Mouse (Mus musculus) layer of hippocampus, postnatal 36 days (tissue): ENCODE measurements around the gene Iqsec3. TPM values are rescaled to one million over a fixed set of nuclear protein-coding genes. Genes with fewer than 3 reads are reported as not detected.

ENCODE experiments used
- DNase-seq, 2 experiments: peaks; one replicate each; pipeline ENCODE4 v3.0.0; 2022
- total RNA-seq, 2 experiments: library from RNA; stranded (reverse); gene quantifications; 2 replicates each; pipeline ENCODE4 v1.2.3; 2021

Gene Iqsec3
- 100 to 1,000 TPM; 120 to 131 TPM for total RNA-seq

GRCm38 (mm10) chr6:121473093-121473821 lies at the start of gene Iqsec3:
Gene Iqsec3 (minus strand): TSS chr6:121473678.
- DNase-seq = peak; percentile 84 to 87

DNA sequence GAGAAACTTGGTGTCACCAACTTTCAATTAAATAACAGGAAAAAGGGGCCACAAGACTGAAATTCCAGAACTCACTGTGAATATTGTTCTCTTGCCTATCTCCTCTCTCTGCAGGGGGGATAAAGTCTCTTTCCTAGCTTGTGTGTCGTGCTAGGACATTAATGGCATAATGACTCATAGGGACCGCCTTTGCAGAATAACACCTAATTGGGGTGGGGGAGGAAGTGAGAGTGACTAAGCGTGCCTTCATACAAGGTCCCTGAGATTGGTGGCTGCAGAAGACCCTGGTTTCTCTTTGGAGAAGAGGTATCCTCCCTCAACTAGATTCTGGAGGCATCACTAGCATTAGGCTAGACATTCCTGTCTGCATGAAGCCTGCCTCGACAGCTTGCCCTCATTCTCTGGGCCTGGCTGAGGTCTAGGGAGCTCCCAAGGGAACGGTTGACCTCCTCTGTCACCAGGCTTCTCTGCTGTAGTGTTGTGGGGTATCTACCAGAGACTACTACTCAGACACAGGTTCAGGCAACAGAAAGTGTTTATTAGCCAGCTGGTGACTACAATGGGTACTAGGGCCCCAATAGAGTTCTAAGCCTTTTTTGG lies 48.7 kb upstream of the Iqsec3 start:
- DNase-seq = no peak

DNA sequence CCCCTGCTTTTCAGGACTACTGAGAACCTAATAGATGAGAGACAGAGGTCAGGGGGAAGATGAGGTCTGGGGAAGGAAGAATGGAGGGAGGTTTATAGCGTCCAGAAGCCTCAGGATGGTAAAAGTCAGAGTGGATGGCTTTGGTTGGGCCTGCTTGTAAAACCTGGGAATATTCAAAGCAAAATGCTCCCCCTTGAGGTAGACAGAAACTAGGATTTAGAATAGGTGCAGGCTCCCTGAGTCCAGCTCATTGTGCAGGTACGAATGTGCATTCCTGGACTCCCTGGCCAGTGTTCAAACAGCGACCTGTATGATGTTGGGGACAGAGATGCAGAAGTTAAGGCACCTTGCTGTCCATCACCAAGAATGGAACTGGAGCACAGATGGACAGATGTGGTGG lies 47.6 kb upstream of the Iqsec3 start:
- DNase-seq = no peak

DNA sequence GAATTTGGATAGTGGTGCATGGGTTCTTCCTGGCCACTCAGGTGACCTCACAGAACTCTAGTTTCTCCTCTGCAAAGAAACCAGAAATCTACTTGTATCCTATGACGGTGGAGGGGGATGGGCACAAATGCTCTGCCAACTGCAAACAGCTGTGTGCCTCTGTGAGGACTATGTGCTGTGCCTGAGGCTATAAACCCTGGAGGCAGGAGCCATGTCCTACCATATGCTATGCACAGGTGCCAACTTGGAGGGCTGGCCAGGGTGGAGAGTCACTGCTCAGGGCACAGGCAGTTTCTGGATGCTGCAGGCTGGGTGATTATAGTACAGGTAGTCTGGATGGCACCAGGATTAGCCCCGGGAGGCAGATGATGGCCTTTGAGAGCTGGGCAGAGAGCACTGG lies 46.4 kb upstream of the Iqsec3 start:
- no peak for DNase-seq

DNA sequence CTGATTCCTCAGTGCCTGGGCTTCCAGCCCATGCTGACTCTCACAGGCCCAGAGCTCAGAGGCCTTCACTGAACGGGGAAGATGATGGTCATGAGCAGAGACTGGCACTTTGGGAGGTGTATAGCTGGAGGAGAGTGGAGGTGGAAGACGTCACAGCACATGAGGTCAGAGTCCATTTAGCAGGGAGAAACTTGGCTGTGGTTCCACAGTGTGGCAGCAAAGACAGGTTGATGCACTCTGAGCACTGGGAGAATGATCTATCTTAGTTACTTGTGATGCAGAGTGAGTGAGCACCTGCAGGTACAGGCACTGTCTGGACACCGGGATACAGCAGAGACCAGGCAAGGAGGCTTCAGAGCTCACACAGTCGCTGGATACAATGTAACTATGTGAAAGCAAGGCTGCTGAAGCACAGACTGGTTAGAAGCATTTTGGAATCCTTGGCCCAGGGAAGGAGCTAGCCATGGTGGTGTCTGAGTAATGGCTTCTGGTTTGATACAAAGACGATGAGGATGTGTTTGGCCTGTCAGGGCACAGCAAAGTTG lies 45.9 kb upstream of the Iqsec3 start:
- no peak for DNase-seq

- DNase-seq = no peak
These were observed 44.2 kb upstream of the Iqsec3 start for GRCm38 (mm10) chr6:121517726-121518125.

GRCm38 (mm10) chr6:121510381-121510780 lies 36.9 kb upstream of the Iqsec3 start:
- DNase-seq = no peak

- no peak for DNase-seq
These were observed 36.4 kb upstream of the Iqsec3 start for GRCm38 (mm10) chr6:121509871-121510270.

- no peak for DNase-seq
These were observed 34.8 kb upstream of the Iqsec3 start for GRCm38 (mm10) chr6:121508266-121508665.

DNA sequence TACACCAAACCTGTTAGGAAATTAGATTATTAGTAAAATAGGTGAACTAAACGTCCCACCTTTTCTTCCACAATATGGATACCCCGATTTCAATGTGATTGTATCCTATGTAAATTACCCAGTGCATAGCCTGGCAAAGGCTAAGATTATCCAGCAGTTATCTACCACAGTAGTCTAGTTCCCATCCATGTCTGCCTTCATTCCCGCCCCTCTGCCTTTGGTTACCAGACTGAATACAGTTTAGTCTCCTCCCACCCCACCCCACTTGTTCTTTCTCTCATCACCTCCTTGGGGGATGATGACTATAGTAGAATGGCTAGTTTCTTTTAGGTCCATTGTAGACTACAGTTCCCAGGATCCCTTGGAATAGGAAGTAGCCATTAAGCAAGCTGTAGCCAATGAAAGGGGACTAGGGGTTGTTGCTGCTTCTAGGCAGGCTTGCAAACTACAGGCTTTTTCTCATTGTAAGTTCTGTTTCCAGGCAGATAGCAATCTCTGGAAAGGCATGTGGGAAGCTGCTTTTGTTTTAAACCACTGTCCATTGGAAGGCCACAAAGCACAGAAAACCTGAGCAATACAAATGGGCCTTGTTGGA lies 27.7 kb upstream of the Iqsec3 start:
- DNase-seq = no peak

DNA sequence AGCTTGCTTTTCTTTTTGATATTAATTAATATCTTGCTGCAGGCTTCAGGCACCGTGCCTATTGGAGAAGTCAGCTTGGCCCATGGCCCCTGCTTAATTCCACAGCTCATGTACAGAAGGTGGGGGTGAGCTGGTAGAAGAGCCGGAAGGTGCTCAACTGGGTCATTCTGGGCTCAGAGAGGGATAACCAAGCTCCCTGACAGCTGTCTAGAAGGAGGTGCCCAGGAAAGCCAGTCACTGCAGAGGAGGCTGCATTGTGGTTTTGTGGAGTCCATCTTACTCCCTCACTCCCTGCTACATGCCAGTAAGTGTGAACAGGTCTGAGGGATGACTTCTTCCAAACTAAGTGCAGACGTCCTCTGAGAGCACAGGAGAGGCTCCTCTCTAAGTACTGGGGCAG lies 26.4 kb upstream of the Iqsec3 start:
- DNase-seq = no peak

GRCm38 (mm10) chr6:121498819-121499535 lies 25.5 kb upstream of the Iqsec3 start:
- peak in 1 of 2 experiments; percentile 40 for DNase-seq

- DNase-seq = no peak
These were observed 22.1 kb upstream of the Iqsec3 start for GRCm38 (mm10) chr6:121495606-121496005.

DNA sequence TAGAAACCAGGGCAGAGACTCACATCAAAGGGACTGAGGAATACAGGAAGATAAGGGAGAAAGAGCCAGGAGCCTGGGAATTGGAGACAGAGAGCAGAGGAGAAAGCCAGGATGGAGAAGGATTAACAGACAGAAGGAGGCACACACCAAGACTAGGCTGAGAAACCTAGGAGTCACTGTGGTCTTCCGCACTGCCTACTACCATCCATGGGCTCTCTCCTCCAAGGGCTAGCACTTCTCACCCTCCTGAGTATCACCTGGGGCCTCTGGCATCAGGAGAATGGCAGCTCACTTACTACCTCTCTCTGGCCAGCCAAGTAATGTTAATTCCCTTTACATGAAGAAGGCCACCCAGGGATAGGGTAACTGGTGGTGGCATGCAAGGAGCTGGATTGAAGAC lies 21.5 kb upstream of the Iqsec3 start:
- no peak for DNase-seq

- DNase-seq = no peak
These were observed 20.8 kb upstream of the Iqsec3 start for GRCm38 (mm10) chr6:121494319-121494718.

- DNase-seq = no peak
These were observed 17.9 kb upstream of the Iqsec3 start for GRCm38 (mm10) chr6:121491339-121491738.

- no peak for DNase-seq
These were observed 1.2 kb downstream of the Iqsec3 start for GRCm38 (mm10) chr6:121472273-121472672.

DNA sequence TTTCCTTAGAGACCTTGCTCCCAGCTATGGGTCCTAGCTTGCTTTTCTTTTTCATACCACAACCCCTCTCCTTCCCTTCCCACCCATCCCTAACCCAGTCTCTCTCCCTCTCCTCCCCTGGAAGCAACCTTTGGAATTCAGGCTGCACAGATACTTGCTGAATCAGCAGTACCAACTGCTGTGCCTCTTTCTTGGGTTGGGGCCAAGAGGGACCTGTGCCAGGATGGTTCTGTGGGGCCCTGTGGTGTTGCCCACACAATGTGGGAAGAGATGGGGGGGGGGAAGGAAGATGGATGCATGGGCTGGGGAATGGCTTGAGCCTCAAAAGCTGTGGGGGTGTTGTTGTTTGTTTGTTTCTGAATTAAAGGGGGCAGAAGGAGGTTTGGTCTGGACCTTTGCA lies 5.2 kb downstream of the Iqsec3 start:
- no peak for DNase-seq

DNA sequence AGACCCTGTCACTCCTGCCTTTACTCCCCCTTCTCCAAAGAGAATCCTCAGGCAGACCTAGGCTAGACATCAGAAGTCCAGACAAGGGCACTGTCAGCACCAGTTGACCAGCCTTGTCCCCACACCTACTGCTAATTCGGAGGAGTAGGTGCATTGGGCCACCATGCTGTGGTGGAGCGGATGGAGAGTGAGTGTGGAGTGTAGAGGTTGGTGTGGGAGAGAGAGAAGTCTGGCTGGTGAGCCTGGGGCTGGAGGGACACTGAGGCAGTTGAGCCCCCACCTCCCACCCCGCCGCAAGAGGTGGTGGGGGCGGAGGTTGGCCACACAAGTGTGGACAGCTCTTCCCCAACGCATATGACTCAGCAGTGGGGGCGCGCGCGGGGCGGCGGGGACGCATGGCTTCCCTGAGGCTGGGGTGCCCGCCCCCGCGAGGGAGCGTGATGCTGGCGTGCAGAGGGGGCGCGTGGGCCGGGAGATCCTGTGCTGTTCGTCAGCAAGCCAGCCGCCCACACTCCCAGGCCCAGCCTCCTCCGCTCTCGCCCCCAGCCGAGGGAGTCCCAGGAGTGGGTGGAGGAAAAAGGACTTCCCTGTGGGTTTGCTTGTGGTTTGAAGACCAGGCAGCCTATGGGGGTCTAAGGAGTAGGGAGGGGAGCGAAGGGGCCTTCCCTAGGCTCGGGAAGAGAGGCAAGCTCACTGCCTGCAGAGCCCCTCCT lies 10.7 kb downstream of the Iqsec3 start:
- DNase-seq = no peak

DNA sequence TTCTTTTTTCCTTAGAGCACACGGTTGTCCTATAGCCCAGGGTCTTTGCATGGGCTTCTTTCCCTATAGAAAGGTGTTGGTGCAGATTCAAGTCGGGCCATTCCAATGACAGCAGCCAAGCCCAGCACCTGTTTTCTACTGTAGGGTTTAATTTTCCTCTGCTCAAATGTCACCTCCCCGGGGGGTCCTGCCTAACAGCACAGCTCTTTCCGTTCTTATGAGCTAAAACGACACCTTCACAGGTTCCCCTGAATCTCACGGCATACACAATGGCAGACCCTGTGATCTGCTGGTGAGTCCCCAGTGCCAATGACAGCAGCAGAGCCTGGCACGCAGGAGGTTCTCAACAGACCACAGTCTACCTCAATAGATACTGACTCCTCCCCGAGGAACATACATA lies 16.1 kb downstream of the Iqsec3 start:
- DNase-seq = no peak

DNA sequence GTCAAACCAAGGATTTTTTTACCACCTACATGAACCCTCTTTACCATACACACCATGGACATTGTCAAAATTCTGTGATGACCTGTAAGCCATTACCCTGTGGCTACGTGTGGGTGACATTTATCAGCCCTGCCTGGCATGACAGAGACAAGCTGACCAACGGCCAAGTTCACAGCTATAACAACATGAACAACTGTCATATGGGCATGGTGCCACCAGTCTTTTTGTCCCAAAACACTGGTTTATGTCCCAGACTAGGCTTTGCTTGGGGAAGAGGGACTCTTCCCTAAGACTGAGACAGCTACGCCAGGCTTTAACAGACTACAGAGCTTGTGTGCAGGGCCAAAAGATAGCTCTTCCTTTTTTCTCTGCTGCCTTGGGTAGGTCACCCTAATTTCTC lies 16.8 kb downstream of the Iqsec3 start:
- no peak for DNase-seq
